Mouse (Mus musculus) hindbrain, embryonic 11.5 days (tissue): ENCODE results near the gene Nphs1. TPM values are rescaled to one million over a fixed set of nuclear protein-coding genes. Genes with fewer than 3 reads are reported as not detected.
A peak's percentile ranks its signal among the peaks of the same experiment; 100 is the strongest.

Source experiments
- ATAC-seq: fragments of 200-750 bp; cut with Nextera tagmentation; 2 replicates; pipeline ENCODE4 v1.8.0; 2017; ENCODE audit warnings: mild to moderate bottlenecking, moderate TSS enrichment, moderate library complexity; ENCODE audit not compliant: low FRiP score
- DNase-seq: peaks from one replicate; pipeline ENCODE4 v3.0.0-alpha.2; 2015; ENCODE audit warnings: low spot score
- H3K27ac ChIP-seq: fragments of 300-500 bp; sonication (generic); 2 replicates; pipeline ENCODE4 v1.5.1; 2014; ENCODE audit warnings: mild to moderate bottlenecking, low read depth, low read length
- H3K27me3 ChIP-seq: fragments of 300-500 bp; sonication (generic); 2 replicates; pipeline ENCODE4 v1.6.1; 2014; ENCODE audit warnings: mild to moderate bottlenecking, low read length, moderate library complexity, mixed read lengths; ENCODE audit not compliant: control insufficient read depth, insufficient read depth
- H3K36me3 ChIP-seq: fragments of 300-500 bp; sonication (generic); 2 replicates; pipeline ENCODE4 v1.6.1; 2014; ENCODE audit warnings: mild to moderate bottlenecking, low read length, moderate library complexity, mixed read lengths; ENCODE audit not compliant: control insufficient read depth, insufficient read depth
- H3K4me1 ChIP-seq: fragments of 300-500 bp; sonication (generic); replicated peaks from 2 replicates; pipeline ENCODE4 v1.6.1; 2014; ENCODE audit warnings: low read length, mixed read lengths; ENCODE audit not compliant: control insufficient read depth, insufficient read depth
- H3K4me2 ChIP-seq: fragments of 300-500 bp; sonication (generic); replicated peaks from 2 replicates; pipeline ENCODE4 v1.6.1; 2014; ENCODE audit warnings: mild to moderate bottlenecking, low read depth, low read length
- H3K4me3 ChIP-seq: fragments of 300-500 bp; sonication (generic); 2 replicates; pipeline ENCODE4 v1.5.1; 2014; ENCODE audit warnings: low read depth, low read length
- H3K9ac ChIP-seq: fragments of 300-500 bp; sonication (generic); 2 replicates; pipeline ENCODE4 v1.6.1; 2014; ENCODE audit warnings: low read depth, low read length
- H3K9me3 ChIP-seq: fragments of 300-500 bp; sonication (generic); 2 replicates; pipeline ENCODE4 v1.6.1; 2016; ENCODE audit warnings: low read length; ENCODE audit not compliant: control insufficient read depth
- WGBS: fragments of 180-500 bp; shearing (Covaris S2); extraction: QIAGEN DNeasy Blood & Tissue Kit; methylation state at CpG from one replicate; pipeline ENCODE4 v1.1.7; 2014; 5-methylcytosine and 5-hydroxymethylcytosine counted together
- polyA plus RNA-seq: library from polyadenylated mRNA; unstranded; fragments of >200 nt; fragmentation: Nextera tagmentation; extraction: Ambion mirVana; gene quantifications from 2 replicates; pipeline ENCODE4 v1.2.1, GENCODE M21; 2014

Nphs1 gene
- polyA plus RNA-seq, 1 experiment from 2014 or later, result 4.5 TPM

DNA sequence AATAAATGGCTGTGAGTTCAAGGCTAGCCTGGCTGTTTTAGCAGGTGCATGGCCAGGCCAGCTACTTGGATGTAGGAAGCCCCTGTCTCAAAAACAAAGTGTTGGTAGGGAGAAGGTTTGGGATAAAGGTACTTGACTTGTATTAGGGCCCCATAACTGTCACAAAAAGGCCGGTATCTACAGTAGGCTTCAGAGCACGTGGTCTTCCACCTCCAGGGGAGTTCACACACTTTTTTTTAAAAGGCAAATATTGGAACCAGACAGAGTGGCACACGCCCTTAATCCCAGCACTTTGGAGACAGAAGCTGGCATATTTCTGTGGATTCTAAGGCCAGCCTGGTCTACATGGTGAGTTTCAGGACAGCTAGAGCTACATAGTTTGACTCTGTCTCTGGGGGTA lies 37.4 kb upstream of the Nphs1 start:
- no peaks in the 10 kb centered on the region for H3K36me3 ChIP-seq
- H3K9ac ChIP-seq, result no peak overlapping the region
- no peaks in the 10 kb centered on the region; the same call in 1 of the 2 replicates for H3K4me1 ChIP-seq
- WGBS, result 90% methylated on average over 3 of the region's 3 CpGs
- no peak overlapping the region for H3K27ac ChIP-seq
- no peak for DNase-seq
- no peaks in the 10 kb centered on the region for H3K9me3 ChIP-seq
- H3K4me2 ChIP-seq, result no peak overlapping the region
- ATAC-seq, result no peak
- no peak overlapping the region for H3K4me3 ChIP-seq
- 0 out of 2 replicates have a peak, but pooled peaks cover 2% of the 10 kb centered on the region for H3K27me3 ChIP-seq

DNA sequence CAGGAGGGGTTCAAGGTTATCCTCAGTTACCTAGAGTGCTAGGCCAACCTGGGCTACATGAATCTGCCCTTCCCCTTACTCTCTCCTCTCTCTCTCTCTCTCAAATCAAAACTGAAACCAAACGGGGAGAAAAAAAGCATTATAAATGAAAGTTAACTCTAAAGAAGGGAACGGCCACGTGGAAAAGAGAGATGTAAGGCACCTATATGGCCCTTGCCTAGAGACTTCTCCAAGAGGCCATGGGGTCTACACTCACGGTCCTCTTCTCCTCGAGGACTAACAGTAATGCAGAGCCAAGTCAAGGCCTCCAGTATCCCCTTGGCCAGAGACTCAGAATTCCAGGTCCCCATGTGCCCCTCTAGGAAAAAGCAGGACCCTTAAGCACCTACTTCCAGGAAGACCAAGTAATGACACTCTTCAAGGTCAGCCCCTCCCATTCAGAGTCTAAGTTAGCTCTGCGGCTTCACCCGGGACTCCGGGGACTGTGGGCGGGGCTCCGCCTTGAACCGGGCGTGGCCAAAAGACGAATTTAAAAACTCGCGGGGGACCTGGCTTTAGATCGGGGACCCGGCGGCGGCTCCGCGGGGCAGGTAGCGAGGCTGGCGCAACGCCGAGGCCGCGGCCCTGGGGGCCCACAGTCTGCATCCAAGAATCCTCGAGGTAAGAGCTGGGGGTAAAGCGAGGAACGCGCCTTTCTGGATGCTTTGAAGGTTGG lies 36.8 kb upstream of the Nphs1 start, which contains the start of gene Nfkbid:
Nfkbid (plus strand) TSS at position 558 of the 715 bp plus-strand sequence.
- Histone ChIP-seq H3K4me3 (peak within 1 kb of the TSS; percentile 51), H3K27ac (no peak within 1 kb of the TSS), H3K4me1 (no peaks in the 10 kb centered on the region; the same call in 1 of the 2 replicates), H3K9me3 (no peaks in the 10 kb centered on the region), H3K4me2 (peak within 1 kb of the TSS; percentile 96), H3K27me3 (0 out of 2 replicates have a peak, but pooled peaks cover 2% of the 10 kb centered on the region), H3K9ac (peak within 1 kb of the TSS; percentile 62), H3K36me3 (no peaks in the 10 kb centered on the region)
- ATAC-seq (peak; percentile 17; the same call in 1 of the 2 replicates), DNase-seq (peak; percentile 52)
- WGBS, result 11% methylated on average over 31 of the region's 31 CpGs

DNA sequence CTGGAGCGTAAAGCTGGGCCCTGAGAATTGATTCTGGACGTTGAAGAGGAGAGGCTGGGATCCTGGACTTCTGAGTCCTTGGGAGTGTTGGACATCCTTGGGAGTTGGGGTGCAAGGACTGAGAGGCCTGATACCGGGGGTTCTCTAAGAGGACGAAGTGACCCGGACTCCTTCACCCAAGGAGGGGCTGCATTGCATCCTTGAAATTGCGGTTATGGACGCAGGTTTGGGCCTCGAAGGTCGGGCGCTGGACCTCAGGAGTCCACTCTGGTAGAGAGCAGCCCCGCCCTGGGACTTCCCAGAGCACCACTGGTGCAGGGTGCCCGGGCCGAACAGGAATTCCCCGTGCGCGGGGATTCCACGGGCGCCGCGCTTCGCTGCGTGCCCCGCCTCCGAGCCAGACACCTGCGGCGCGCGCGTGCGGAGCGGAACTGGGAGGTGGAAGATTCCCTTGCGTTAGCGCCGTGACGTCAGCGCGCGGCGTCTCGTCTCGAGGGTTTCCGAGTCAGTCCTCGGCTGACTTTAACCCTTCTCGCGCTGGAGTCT lies 36.2 kb upstream of the Nphs1 start:
- ATAC-seq, result peak; percentile 86
- H3K27ac ChIP-seq, result no peak overlapping the region
- peak; percentile 93 for DNase-seq
- no peaks in the 10 kb centered on the region; the same call in 1 of the 2 replicates for H3K4me1 ChIP-seq
- 0 out of 2 replicates have a peak, but pooled peaks cover 2% of the 10 kb centered on the region for H3K27me3 ChIP-seq
- H3K36me3 ChIP-seq, result no peaks in the 10 kb centered on the region
- under 1% methylated on average over 45 of the region's 45 CpGs for WGBS
- peak overlapping the region; percentile 62 for H3K9ac ChIP-seq
- no peaks in the 10 kb centered on the region for H3K9me3 ChIP-seq
- peak overlapping the region; percentile 96 for H3K4me2 ChIP-seq
- peak overlapping the region; percentile 51 for H3K4me3 ChIP-seq

DNA sequence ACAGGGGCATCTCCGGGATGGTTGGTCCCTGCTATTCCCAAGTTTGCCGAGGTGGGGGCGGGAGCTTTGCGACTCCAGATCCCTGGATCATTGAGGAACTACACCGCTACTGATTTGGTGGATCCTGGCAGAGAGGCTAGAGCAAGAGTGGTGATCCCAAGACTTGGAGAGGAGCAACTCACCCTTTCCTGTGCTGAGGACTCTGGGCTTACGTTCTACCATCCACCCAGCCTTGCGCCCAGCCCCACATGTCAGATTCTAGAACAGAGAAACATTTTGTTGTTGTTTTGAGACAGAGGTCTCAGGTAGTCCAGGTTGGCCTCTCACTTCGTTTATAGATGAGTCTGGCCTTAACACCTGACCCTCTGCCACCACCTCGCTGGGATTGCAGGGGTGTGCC lies 35.6 kb upstream of the Nphs1 start:
- H3K27ac ChIP-seq, result no peak overlapping the region

DNA sequence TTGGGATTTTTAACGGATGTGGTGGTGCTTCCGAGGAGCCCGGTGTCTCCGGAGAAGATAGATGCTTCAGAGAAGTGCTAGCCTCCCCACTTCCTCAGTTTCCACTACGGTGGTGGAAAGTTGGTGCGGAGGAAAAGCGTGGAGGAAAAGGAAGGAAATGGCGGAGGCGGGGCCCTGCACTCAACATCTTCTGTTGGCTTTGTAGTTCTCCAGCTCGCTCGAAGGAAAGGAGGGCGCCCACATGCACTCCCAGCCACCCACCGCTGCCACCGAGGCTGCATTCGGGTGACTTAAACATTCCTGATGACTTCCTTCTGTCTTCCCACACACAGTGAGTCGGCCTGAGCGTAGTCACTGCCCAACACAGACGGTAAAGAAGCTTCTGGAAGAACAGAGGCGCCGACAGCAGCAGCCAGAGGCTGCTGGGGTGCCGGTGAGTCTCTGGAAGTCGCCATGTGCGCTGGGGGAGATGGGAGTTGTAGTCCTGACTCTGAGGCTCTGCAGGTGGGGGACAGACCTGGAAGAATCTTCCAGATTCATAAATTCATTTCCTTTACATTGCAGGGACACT lies 35.0 kb upstream of the Nphs1 start:
- 0 out of 2 replicates have a peak, but pooled peaks cover 2% of the 10 kb centered on the region for H3K27me3 ChIP-seq
- H3K4me3 ChIP-seq, result peak overlapping the region; percentile 51
- no peak for ATAC-seq
- no peak for DNase-seq
- H3K27ac ChIP-seq, result no peak overlapping the region
- H3K9me3 ChIP-seq, result no peaks in the 10 kb centered on the region
- 53% methylated on average over 23 of the region's 23 CpGs for WGBS
- no peak overlapping the region for H3K9ac ChIP-seq
- H3K4me2 ChIP-seq, result peak overlapping the region; percentile 96
- H3K36me3 ChIP-seq, result no peaks in the 10 kb centered on the region
- no peaks in the 10 kb centered on the region; the same call in 1 of the 2 replicates for H3K4me1 ChIP-seq

More for the DNA sequence above, 35.6 kb upstream of the Nphs1 start:
- 17% methylated on average over 9 of the region's 9 CpGs for WGBS
- Histone ChIP-seq H3K9me3 (no peaks in the 10 kb centered on the region), H3K27me3 (0 out of 2 replicates have a peak, but pooled peaks cover 2% of the 10 kb centered on the region), H3K36me3 (no peaks in the 10 kb centered on the region), H3K4me1 (no peaks in the 10 kb centered on the region; the same call in 1 of the 2 replicates), H3K9ac (peak overlapping the region; percentile 62), H3K4me3 (peak overlapping the region; percentile 51), H3K4me2 (peak overlapping the region; percentile 96)
- DNase-seq (no peak), ATAC-seq (peak; percentile 30)

DNA sequence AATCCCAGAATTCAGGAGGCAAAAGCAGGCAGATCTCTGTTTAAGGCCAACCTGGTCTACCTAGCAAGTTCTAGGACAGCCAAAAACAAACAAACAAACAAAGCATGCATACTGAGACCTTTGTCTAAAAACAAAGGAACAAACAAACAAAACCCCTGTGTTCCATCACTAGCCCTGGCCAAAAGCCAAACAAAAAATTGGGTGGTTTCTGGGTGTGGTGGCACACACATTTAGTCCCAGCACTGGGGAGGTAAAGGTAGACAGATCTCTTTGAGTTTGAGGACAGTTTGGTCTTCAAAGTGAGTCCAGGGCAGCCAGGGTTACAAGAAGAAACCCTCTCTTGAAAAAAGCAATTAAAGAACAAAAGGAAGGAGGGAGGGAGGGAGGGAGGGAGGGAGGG lies 28.8 kb upstream of the Nphs1 start:
- Histone ChIP-seq H3K9me3 (no peaks in the 10 kb centered on the region), H3K4me3 (no peak overlapping the region), H3K27me3 (no peaks in the 10 kb centered on the region), H3K9ac (no peak overlapping the region), H3K27ac (no peak overlapping the region), H3K36me3 (no peaks in the 10 kb centered on the region), H3K4me1 (no peaks in the 10 kb centered on the region), H3K4me2 (no peak overlapping the region)
- no peak for DNase-seq
- ATAC-seq, result no peak

DNA sequence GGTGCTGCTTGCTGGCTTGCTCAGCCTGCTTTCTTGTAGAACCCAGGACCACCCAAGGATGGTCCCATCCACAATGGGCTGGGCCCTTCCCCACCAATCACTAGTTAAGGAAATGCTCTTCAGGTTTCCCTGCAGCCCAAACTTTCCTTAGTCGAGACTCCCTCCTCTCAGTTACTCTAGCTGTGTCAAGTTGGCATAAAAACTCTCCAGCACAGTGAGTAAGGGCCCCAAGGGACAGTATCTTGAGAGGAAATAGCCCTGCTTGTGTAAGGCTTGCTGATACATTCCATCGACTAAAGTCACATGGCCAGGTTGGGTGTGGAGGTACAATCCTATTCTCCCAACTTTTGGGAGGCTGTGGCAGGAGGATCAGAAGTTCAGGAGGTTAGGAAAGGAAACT lies 27.9 kb upstream of the Nphs1 start:
- H3K27ac ChIP-seq, result no peak overlapping the region
- 59% methylated on average over 2 of the region's 2 CpGs for WGBS
- H3K4me1 ChIP-seq, result no peaks in the 10 kb centered on the region
- no peaks in the 10 kb centered on the region for H3K9me3 ChIP-seq
- H3K4me2 ChIP-seq, result no peak overlapping the region
- ATAC-seq, result no peak
- H3K27me3 ChIP-seq, result no peaks in the 10 kb centered on the region; the same call in 1 of the 2 replicates
- DNase-seq, result no peak
- H3K4me3 ChIP-seq, result no peak overlapping the region
- no peaks in the 10 kb centered on the region for H3K36me3 ChIP-seq
- H3K9ac ChIP-seq, result no peak overlapping the region

DNA sequence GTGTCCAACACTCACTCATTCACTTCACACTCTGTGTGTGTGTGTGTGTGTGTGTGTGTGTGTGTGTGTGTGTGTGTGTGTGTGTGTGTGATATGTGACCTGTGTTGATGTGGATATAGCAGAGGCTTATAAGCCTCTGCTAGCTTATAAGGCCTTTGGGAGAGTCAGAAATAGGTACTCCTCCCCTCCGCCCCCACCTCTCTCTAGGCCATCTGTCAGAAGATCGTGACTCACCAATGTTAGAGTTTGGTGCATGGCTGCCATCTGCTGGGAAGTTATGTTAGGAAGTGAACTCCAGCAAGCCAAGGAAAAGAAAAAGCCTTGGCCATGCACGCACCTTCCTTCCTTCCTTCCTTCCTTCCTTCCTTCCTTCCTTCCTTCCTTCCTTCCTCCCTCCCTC lies 26.3 kb upstream of the Nphs1 start:
- no peaks in the 10 kb centered on the region; the same call in 1 of the 2 replicates for H3K27me3 ChIP-seq
- ATAC-seq, result no peak
- H3K36me3 ChIP-seq, result no peaks in the 10 kb centered on the region
- H3K9ac ChIP-seq, result no peak overlapping the region
- H3K4me1 ChIP-seq, result 0 out of 2 replicates have a peak, but pooled peaks cover 2% of the 10 kb centered on the region
- H3K9me3 ChIP-seq, result no peaks in the 10 kb centered on the region
- no peak overlapping the region for H3K27ac ChIP-seq
- WGBS, result 8% methylated on average over 3 of the region's 3 CpGs
- peak; percentile 71 for DNase-seq
- H3K4me2 ChIP-seq, result no peak overlapping the region
- no peak overlapping the region for H3K4me3 ChIP-seq
